Mouse (Mus musculus): Measurements from ENCODE around the gene Wnt3a.

- TF ChIP-seq CTCF (IDR thresholded peaks at IDR 0.05; ENCODE audit: borderline replicate concordance, control insufficient read depth, extremely low read depth, insufficient read depth, low read length, poor library complexity) (no peak), POLR2A (IDR thresholded peaks at IDR 0.05; ENCODE audit: control insufficient read depth, extremely low read depth, insufficient read depth, low read length, poor library complexity) (peak; percentile 73)
Observed at GRCm38 (mm10) chr11:59208153-59208831, 82.3 kb downstream of the Wnt3a start, which contains the start of gene 2310033P09Rik.

Data from thymus, adult 2 months (tissue).